Mouse (Mus musculus): ENCODE data around the gene Tnfsf9.

DNA sequence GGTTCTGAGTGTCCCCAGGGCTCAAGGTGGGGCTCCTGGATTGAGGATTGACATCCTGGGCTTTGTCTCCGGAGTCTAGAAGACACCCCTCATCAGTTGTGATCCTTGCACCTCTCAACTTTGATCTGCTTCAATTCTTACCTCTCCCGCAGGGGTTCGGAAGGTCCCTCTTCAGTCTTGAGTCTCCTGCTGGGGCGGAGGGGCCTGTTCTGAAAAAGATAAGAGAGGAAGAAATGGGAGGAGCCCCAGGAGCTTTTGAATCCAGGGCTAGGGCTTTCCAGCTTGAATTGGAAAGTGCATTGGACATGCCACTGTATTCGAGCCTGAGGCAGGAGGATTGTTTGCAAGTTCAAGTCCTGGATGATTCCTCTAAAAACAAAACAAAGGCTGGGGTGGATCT lies 38.2 kb upstream of the Tnfsf9 start:
- TF ChIP-seq GATA1 (IDR thresholded peaks at IDR 0.05; ENCODE audit: borderline replicate concordance, low read length) (no peak), FLI1 (IDR thresholded peaks at IDR 0.05; ENCODE audit: low read length) (no peak)

Measured in megakaryocyte, embryonic 14.5 days (primary cell).